Mouse (Mus musculus) hindbrain, embryonic 14.5 days (tissue): ENCODE results near the gene Fignl2. TPM values are rescaled to one million over a fixed set of nuclear protein-coding genes. Genes with fewer than 3 reads are reported as not detected.

Experiments
- ATAC-seq: fragments of 200-750 bp; cut with Nextera tagmentation; 2 replicates; pipeline ENCODE4 v1.8.0; 2017; ENCODE audit warnings: moderate number of reproducible peaks, mild to moderate bottlenecking, moderate TSS enrichment, moderate library complexity; ENCODE audit not compliant: low FRiP score
- DNase-seq: peaks from one replicate; pipeline ENCODE4 v3.0.0-alpha.2; 2015; ENCODE audit warnings: low spot score
- H3K27ac ChIP-seq: fragments of 300-500 bp; sonication (generic); 2 replicates; pipeline ENCODE4 v1.5.1; 2014; ENCODE audit warnings: mild to moderate bottlenecking, moderate library complexity
- H3K27me3 ChIP-seq: fragments of 300-500 bp; sonication (generic); 2 replicates; pipeline ENCODE4 v1.6.1; 2014; ENCODE audit warnings: mild to moderate bottlenecking, low read length, mixed read lengths; ENCODE audit not compliant: control insufficient read depth, insufficient read depth
- H3K36me3 ChIP-seq: fragments of 300-500 bp; sonication (generic); replicated peaks from 2 replicates; pipeline ENCODE4 v1.6.1; 2014; ENCODE audit not compliant: control insufficient read depth, insufficient read depth
- H3K4me1 ChIP-seq: fragments of 300-500 bp; sonication (generic); replicated peaks from 2 replicates; pipeline ENCODE4 v1.6.1; 2014; ENCODE audit warnings: antibody characterized with exemption, low read length, mixed read lengths; ENCODE audit not compliant: control insufficient read depth, insufficient read depth
- H3K4me2 ChIP-seq: fragments of 300-500 bp; sonication (generic); replicated peaks from 2 replicates; pipeline ENCODE4 v1.6.1; 2014; ENCODE audit warnings: mild to moderate bottlenecking, moderate library complexity
- H3K4me3 ChIP-seq: fragments of 300-500 bp; sonication (generic); replicated peaks from 2 replicates; pipeline ENCODE4 v1.5.1; 2014; ENCODE audit warnings: mild to moderate bottlenecking, low read length
- H3K9ac ChIP-seq: fragments of 300-500 bp; sonication (generic); 2 replicates; pipeline ENCODE4 v1.6.1; 2014
- H3K9me3 ChIP-seq: fragments of 300-500 bp; sonication (generic); 2 replicates; pipeline ENCODE4 v1.6.1; 2016; ENCODE audit warnings: low read length; ENCODE audit not compliant: control insufficient read depth
- WGBS: fragments of 180-500 bp; shearing (Covaris S2); extraction: QIAGEN DNeasy Blood & Tissue Kit; methylation state at CpG from one replicate; pipeline ENCODE4 v1.1.7; 2014; 5-methylcytosine and 5-hydroxymethylcytosine counted together
- polyA plus RNA-seq: library from polyadenylated mRNA; unstranded; fragments of >200 nt; fragmentation: Nextera tagmentation; extraction: Ambion mirVana; gene quantifications from 2 replicates; pipeline ENCODE4 v1.2.1, GENCODE M21; 2014

Gene Fignl2
- polyA plus RNA-seq, 1 experiment from 2014 or later = 0.17 TPM

- 54% methylated on average over 9 of the region's 9 CpGs for WGBS
Measured at GRCm38 (mm10) chr15:101094979-101095378, 16.6 kb upstream of the Fignl2 start.

GRCm38 (mm10) chr15:101093988-101094387 is 15.6 kb upstream of the Fignl2 start:
- ATAC-seq = no peak
- Histone ChIP-seq H3K9me3 (no peaks in the 10 kb centered on the region), H3K27me3 (no peaks in the 10 kb centered on the region), H3K9ac (no peak overlapping the region), H3K36me3 (no peaks in the 10 kb centered on the region), H3K27ac (peak overlapping the region; percentile 32; the same call in 1 of the 2 replicates), H3K4me1 (peaks cover 30% of the 10 kb centered on the region), H3K4me3 (no peak overlapping the region), H3K4me2 (no peak overlapping the region)
- DNase-seq = no peak
- WGBS = 46% methylated on average over 6 of the region's 6 CpGs

More at GRCm38 (mm10) chr15:101094979-101095378, 16.6 kb upstream of the Fignl2 start:
- no peaks in the 10 kb centered on the region for H3K27me3 ChIP-seq
- H3K4me1 ChIP-seq = peaks cover 31% of the 10 kb centered on the region
- no peak overlapping the region for H3K4me2 ChIP-seq
- H3K27ac ChIP-seq = no peak overlapping the region
- no peaks in the 10 kb centered on the region for H3K36me3 ChIP-seq
- DNase-seq = no peak
- H3K9ac ChIP-seq = no peak overlapping the region
- ATAC-seq = no peak
- no peaks in the 10 kb centered on the region for H3K9me3 ChIP-seq
- no peak overlapping the region for H3K4me3 ChIP-seq

- WGBS = 10% methylated on average over 25 of the region's 25 CpGs
- no peaks in the 10 kb centered on the region for H3K9me3 ChIP-seq
- H3K4me3 ChIP-seq = no peak overlapping the region
- H3K4me2 ChIP-seq = peak overlapping the region; percentile 8; the same call in 1 of the 2 replicates
- H3K36me3 ChIP-seq = no peaks in the 10 kb centered on the region
- ATAC-seq (peak; percentile 87), DNase-seq (no peak)
- no peaks in the 10 kb centered on the region for H3K27me3 ChIP-seq
- peak overlapping the region; percentile 71 for H3K27ac ChIP-seq
- no peak overlapping the region for H3K9ac ChIP-seq
- H3K4me1 ChIP-seq = peaks cover 24% of the 10 kb centered on the region
Measured at GRCm38 (mm10) chr15:101092829-101093648, 14.7 kb upstream of the Fignl2 start.

GRCm38 (mm10) chr15:101092121-101092828 is 13.9 kb upstream of the Fignl2 start:
- Histone ChIP-seq H3K4me2 (0 out of 2 replicates have a peak overlapping the region, but pooled peaks have one; percentile 8), H3K4me3 (no peak overlapping the region), H3K4me1 (peaks cover 18% of the 10 kb centered on the region), H3K36me3 (no peaks in the 10 kb centered on the region), H3K27ac (peak overlapping the region; percentile 71), H3K27me3 (no peaks in the 10 kb centered on the region), H3K9ac (no peak overlapping the region), H3K9me3 (no peaks in the 10 kb centered on the region)
- WGBS = 23% methylated on average over 14 of the region's 14 CpGs
- ATAC-seq (0 out of 2 replicates have a peak, but pooled peaks have one; percentile 10), DNase-seq (no peak)

GRCm38 (mm10) chr15:101091551-101091950 is 13.2 kb upstream of the Fignl2 start:
- Histone ChIP-seq H3K9ac (no peak overlapping the region), H3K4me3 (no peak overlapping the region), H3K27me3 (no peaks in the 10 kb centered on the region), H3K9me3 (no peaks in the 10 kb centered on the region), H3K4me2 (no peak overlapping the region), H3K27ac (no peak overlapping the region), H3K36me3 (no peaks in the 10 kb centered on the region), H3K4me1 (peaks cover 18% of the 10 kb centered on the region)
- ATAC-seq (no peak), DNase-seq (no peak)
- 96% methylated on average over 8 of the region's 8 CpGs for WGBS

- Histone ChIP-seq H3K36me3 (no peaks in the 10 kb centered on the region), H3K4me1 (peaks cover 14% of the 10 kb centered on the region), H3K9ac (no peak overlapping the region), H3K4me2 (no peak overlapping the region), H3K27ac (0 out of 2 replicates have a peak overlapping the region, but pooled peaks have one; percentile 3), H3K4me3 (no peak overlapping the region), H3K9me3 (no peaks in the 10 kb centered on the region), H3K27me3 (no peaks in the 10 kb centered on the region)
- no peak for ATAC-seq
- WGBS = 36% methylated on average over 4 of the region's 4 CpGs
- DNase-seq = no peak
Measured at GRCm38 (mm10) chr15:101088291-101088690, 9.9 kb upstream of the Fignl2 start.

- WGBS = 63% methylated on average over 3 of the region's 3 CpGs
- Histone ChIP-seq H3K4me2 (no peak overlapping the region), H3K36me3 (no peaks in the 10 kb centered on the region), H3K4me3 (no peak overlapping the region), H3K27ac (no peak overlapping the region), H3K27me3 (no peaks in the 10 kb centered on the region), H3K9ac (no peak overlapping the region), H3K4me1 (peaks cover 4% of the 10 kb centered on the region; the same call in 1 of the 2 replicates), H3K9me3 (no peaks in the 10 kb centered on the region)
- DNase-seq (no peak), ATAC-seq (no peak)
Measured at GRCm38 (mm10) chr15:101086956-101087355, 8.6 kb upstream of the Fignl2 start.

GRCm38 (mm10) chr15:101086451-101086850 is 8.1 kb upstream of the Fignl2 start:
- H3K4me3 ChIP-seq = no peak overlapping the region
- H3K9ac ChIP-seq = no peak overlapping the region
- no peak for DNase-seq
- ATAC-seq = no peak
- H3K4me1 ChIP-seq = peaks cover 4% of the 10 kb centered on the region; the same call in 1 of the 2 replicates
- H3K27me3 ChIP-seq = no peaks in the 10 kb centered on the region
- H3K27ac ChIP-seq = no peak overlapping the region
- WGBS = 67% methylated on average over 9 of the region's 9 CpGs
- H3K4me2 ChIP-seq = no peak overlapping the region
- no peaks in the 10 kb centered on the region for H3K9me3 ChIP-seq
- H3K36me3 ChIP-seq = no peaks in the 10 kb centered on the region

- no peaks in the 10 kb centered on the region for H3K36me3 ChIP-seq
- no peak overlapping the region for H3K9ac ChIP-seq
- H3K4me3 ChIP-seq = no peak overlapping the region
- H3K27me3 ChIP-seq = no peaks in the 10 kb centered on the region
- no peak for DNase-seq
- H3K27ac ChIP-seq = no peak overlapping the region
- ATAC-seq = no peak
- H3K4me1 ChIP-seq = peaks cover 4% of the 10 kb centered on the region; the same call in 1 of the 2 replicates
- H3K4me2 ChIP-seq = no peak overlapping the region
- H3K9me3 ChIP-seq = no peaks in the 10 kb centered on the region
- 85% methylated on average over 10 of the region's 10 CpGs for WGBS
Measured at GRCm38 (mm10) chr15:101084499-101084898, 6.1 kb upstream of the Fignl2 start.
